Mouse (Mus musculus) embryo, embryonic 9.5 days (tissue): ENCODE measurements around the gene Ank3.
"Not testable (repeated sequence)": the region's sequence is repeated elsewhere in the genome, so short reads cannot be mapped to it uniquely, and the experiment has no call there.

Source experiments
- DNase-seq: peaks from one replicate; pipeline ENCODE4 v3.0.0-alpha.2; 2017; ENCODE audit errors: extremely low spot score

Ank3 gene

GRCm38 (mm10) chr10:69897927-69898326, 499.4 kb downstream of the Ank3 start:
- DNase-seq: no peak

- DNase-seq: no peak
These were observed 500.2 kb downstream of the Ank3 start for GRCm38 (mm10) chr10:69898821-69899220.

GRCm38 (mm10) chr10:69899788-69900187, 501.2 kb downstream of the Ank3 start:
- DNase-seq: no peak

- no peak for DNase-seq
These were observed 503.5 kb downstream of the Ank3 start for GRCm38 (mm10) chr10:69902024-69902423.

- DNase-seq: no peak
These were observed 505.7 kb downstream of the Ank3 start for GRCm38 (mm10) chr10:69904321-69904720.

- DNase-seq: no peak
These were observed 509.5 kb downstream of the Ank3 start for GRCm38 (mm10) chr10:69907795-69908764.

GRCm38 (mm10) chr10:69909856-69910255, 511.3 kb downstream of the Ank3 start:
- DNase-seq: no peak

- peak; percentile 25 for DNase-seq
These were observed 511.7 kb downstream of the Ank3 start for GRCm38 (mm10) chr10:69910304-69910703.

GRCm38 (mm10) chr10:69910726-69911125, 512.2 kb downstream of the Ank3 start:
- DNase-seq: not testable (repeated sequence)

GRCm38 (mm10) chr10:69915566-69915965, 517.0 kb downstream of the Ank3 start:
- no peak for DNase-seq

GRCm38 (mm10) chr10:69916205-69916604, 517.6 kb downstream of the Ank3 start:
- DNase-seq: no peak

- no peak for DNase-seq
These were observed 518.3 kb downstream of the Ank3 start for GRCm38 (mm10) chr10:69916689-69917435.

- DNase-seq: no peak
These were observed 519.1 kb downstream of the Ank3 start for GRCm38 (mm10) chr10:69917711-69918110.

- DNase-seq: no peak
These were observed 520.0 kb downstream of the Ank3 start for GRCm38 (mm10) chr10:69918461-69919151.

- DNase-seq: no peak
These were observed 520.5 kb downstream of the Ank3 start for GRCm38 (mm10) chr10:69919152-69919492.

GRCm38 (mm10) chr10:69919746-69920145, 521.2 kb downstream of the Ank3 start:
- no peak for DNase-seq

GRCm38 (mm10) chr10:69922076-69922475, 523.5 kb downstream of the Ank3 start:
- DNase-seq: no peak

GRCm38 (mm10) chr10:69923801-69924200, 525.2 kb downstream of the Ank3 start:
- DNase-seq: peak; percentile 11

GRCm38 (mm10) chr10:69924321-69924720, 525.7 kb downstream of the Ank3 start:
- DNase-seq: peak; percentile 42

- peak; percentile 12 for DNase-seq
These were observed 526.3 kb downstream of the Ank3 start for GRCm38 (mm10) chr10:69924845-69925244.

GRCm38 (mm10) chr10:69925285-69926157, 526.9 kb downstream of the Ank3 start:
- DNase-seq: peak; percentile 79
